Mouse (Mus musculus) C2C12 (cell line): ENCODE measurements around the gene Gm18596. TPM values are rescaled to one million over a fixed set of nuclear protein-coding genes. Genes with fewer than 3 reads are reported as not detected.
"Not testable (repeated sequence)": the region's sequence is repeated elsewhere in the genome, so short reads cannot be mapped to it uniquely, and the experiment has no call there.

ENCODE experiments used
- H3K27me3 ChIP-seq: one replicate; pipeline ENCODE4 v1.6.1; 2011; ENCODE audit not compliant: control insufficient read depth, insufficient read depth, insufficient read length
- H3K36me3 ChIP-seq: one replicate; pipeline ENCODE4 v1.6.1; 2011; ENCODE audit not compliant: control insufficient read depth, insufficient read depth
- H3K4me3 ChIP-seq: one replicate; pipeline ENCODE4 v1.5.1; 2011; ENCODE audit warnings: mild to moderate bottlenecking, control low read depth; ENCODE audit not compliant: poor library complexity, insufficient read depth, severe bottlenecking
- H3K79me2 ChIP-seq: one replicate; pipeline ENCODE4 v1.6.1; 2011; ENCODE audit not compliant: control insufficient read depth, insufficient read depth
- H3K79me3 ChIP-seq: one replicate; pipeline ENCODE4 v1.6.1; 2011; ENCODE audit warnings: low read depth, control low read depth
- H3ac ChIP-seq: one replicate; pipeline ENCODE3; 2011; ENCODE audit warnings: low read depth; ENCODE audit not compliant: control insufficient read depth, insufficient read length
- CEBPB ChIP-seq: IDR thresholded peaks from one replicate; pipeline ENCODE4 v1.6.1; 2011; ENCODE audit warnings: low read depth, mild to moderate bottlenecking, control low read depth, moderate library complexity
- CTCF ChIP-seq: IDR thresholded peaks from one replicate; pipeline ENCODE4 v1.5.1; 2011; ENCODE audit not compliant: control insufficient read depth, insufficient read depth, insufficient read length
- FOSL1 ChIP-seq: IDR thresholded peaks from one replicate; pipeline ENCODE4 v1.8.0; 2011; ENCODE audit warnings: mild to moderate bottlenecking, low read length; ENCODE audit not compliant: poor library complexity, insufficient read depth, severe bottlenecking
- MAX ChIP-seq: IDR thresholded peaks from one replicate; pipeline ENCODE4 v1.6.1; 2011; ENCODE audit warnings: mild to moderate bottlenecking, control low read depth
- MYOD1 ChIP-seq: IDR thresholded peaks from one replicate; pipeline ENCODE4 v1.6.1; 2011; ENCODE audit warnings: low read depth; ENCODE audit not compliant: control insufficient read depth, insufficient read length
- MYOG ChIP-seq: IDR thresholded peaks from one replicate; pipeline ENCODE4 v1.6.1; 2011; ENCODE audit not compliant: control insufficient read depth, insufficient read length; ENCODE audit errors: extremely low read depth
- USF1 ChIP-seq: IDR thresholded peaks from one replicate; pipeline ENCODE4 v1.6.1; 2011; ENCODE audit warnings: low read depth, mild to moderate bottlenecking, control low read depth, moderate library complexity
- polyA plus RNA-seq: library from polyadenylated mRNA; unstranded; fragments of >200 nt; fragmentation: generic; extraction: Trizol; gene quantifications from one replicate; pipeline ENCODE4 v1.2.1, GENCODE M21; 2012; ENCODE audit warnings: missing spikeins

Gene Gm18596
- polyA plus RNA-seq, 1 experiment, result not detected

GRCm38 (mm10) chr10:77735928-77736327 is 6.5 kb downstream of the Gm18596 start:
- H3K27me3 ChIP-seq, result peaks cover 9% of the 10 kb centered on the region
- no peaks in the 10 kb centered on the region for H3K79me2 ChIP-seq
- TF ChIP-seq FOSL1 (no peak), CEBPB (no peak), CTCF (no peak), MAX (no peak), USF1 (no peak), MYOG (no peak), MYOD1 (no peak)
- H3K4me3 ChIP-seq, result no peak overlapping the region
- no peaks in the 10 kb centered on the region for H3K79me3 ChIP-seq
- no peaks in the 10 kb centered on the region for H3K36me3 ChIP-seq
- H3ac ChIP-seq, result no peak overlapping the region

- no peaks in the 10 kb centered on the region for H3K79me3 ChIP-seq
- H3K36me3 ChIP-seq, result no peaks in the 10 kb centered on the region
- H3K79me2 ChIP-seq, result no peaks in the 10 kb centered on the region
- no peak overlapping the region for H3K4me3 ChIP-seq
- H3ac ChIP-seq, result no peak overlapping the region
- no peak for TF ChIP-seq MAX
- TF ChIP-seq CEBPB, result no peak
- TF ChIP-seq MYOD1, result no peak
- no peak for TF ChIP-seq FOSL1
- no peak for TF ChIP-seq USF1
- no peak for TF ChIP-seq CTCF
- TF ChIP-seq MYOG, result no peak
- peaks cover 28% of the 10 kb centered on the region for H3K27me3 ChIP-seq
Observed at GRCm38 (mm10) chr10:77729241-77729640, 13.2 kb downstream of the Gm18596 start.

GRCm38 (mm10) chr10:77728280-77728679 is 14.2 kb downstream of the Gm18596 start:
- Histone ChIP-seq H3K4me3 (no peak overlapping the region), H3ac (no peak overlapping the region), H3K79me3 (no peaks in the 10 kb centered on the region), H3K79me2 (no peaks in the 10 kb centered on the region), H3K27me3 (peaks cover 34% of the 10 kb centered on the region), H3K36me3 (no peaks in the 10 kb centered on the region)
- no peak for TF ChIP-seq CEBPB
- TF ChIP-seq MYOG, result no peak
- TF ChIP-seq FOSL1, result no peak
- TF ChIP-seq MAX, result no peak
- TF ChIP-seq CTCF, result no peak
- TF ChIP-seq USF1, result no peak
- TF ChIP-seq MYOD1, result no peak

GRCm38 (mm10) chr10:77726186-77726585 is 16.3 kb downstream of the Gm18596 start, which contains the start of gene Gm10100:
TSS of gene Gm10100 (plus strand) at chr10:77726486.
- H3K27me3 ChIP-seq, result peaks cover 30% of the 10 kb centered on the region
- no peak within 1 kb of the TSS for H3K4me3 ChIP-seq
- no peak within 1 kb of the TSS for H3ac ChIP-seq
- H3K36me3 ChIP-seq, result no peaks in the 10 kb centered on the region
- no peaks in the 10 kb centered on the region for H3K79me3 ChIP-seq
- TF ChIP-seq MYOD1 (no peak), MAX (no peak), CTCF (no peak), USF1 (no peak), CEBPB (no peak), MYOG (no peak), FOSL1 (no peak)
- no peaks in the 10 kb centered on the region for H3K79me2 ChIP-seq

GRCm38 (mm10) chr10:77724855-77725254 is 17.6 kb downstream of the Gm18596 start:
- Histone ChIP-seq H3K79me2 (no peaks in the 10 kb centered on the region), H3ac (no peak overlapping the region), H3K27me3 (peaks cover 28% of the 10 kb centered on the region), H3K36me3 (no peaks in the 10 kb centered on the region), H3K4me3 (no peak overlapping the region), H3K79me3 (no peaks in the 10 kb centered on the region)
- TF ChIP-seq FOSL1, result no peak
- TF ChIP-seq USF1, result no peak
- TF ChIP-seq MAX, result no peak

GRCm38 (mm10) chr10:77720299-77720698 is 22.1 kb downstream of the Gm18596 start, which contains the start of gene Krtap12-1:
TSS of gene Krtap12-1 (plus strand) at chr10:77720599.
- not testable (repeated sequence) for H3K27me3 ChIP-seq, H3K4me3 ChIP-seq, H3K79me2 ChIP-seq, H3ac ChIP-seq, H3K79me3 ChIP-seq, H3K36me3 ChIP-seq

GRCm38 (mm10) chr10:77715507-77715906 is 26.9 kb downstream of the Gm18596 start, which contains the start of gene Gm10142:
TSS of gene Gm10142 (plus strand) at chr10:77715807.
- H3K4me3 ChIP-seq, result no peak within 1 kb of the TSS
- TF ChIP-seq CTCF, result no peak
- no peak for TF ChIP-seq CEBPB
- no peak for TF ChIP-seq MYOG
- TF ChIP-seq USF1, result no peak
- TF ChIP-seq MYOD1, result no peak
- TF ChIP-seq MAX, result no peak
- no peak for TF ChIP-seq FOSL1
- no peaks in the 10 kb centered on the region for H3K79me3 ChIP-seq
- H3K36me3 ChIP-seq, result no peaks in the 10 kb centered on the region
- no peak within 1 kb of the TSS for H3ac ChIP-seq
- no peaks in the 10 kb centered on the region for H3K79me2 ChIP-seq
- H3K27me3 ChIP-seq, result peaks cover 2% of the 10 kb centered on the region
